Mouse (Mus musculus) brain, embryonic 14.5 days (tissue): Measurements from ENCODE around the gene Cdk17. TPM values are rescaled to one million over a fixed set of nuclear protein-coding genes. Genes with fewer than 3 reads are reported as not detected.

Experiments
- DNase-seq: peaks from one replicate; pipeline ENCODE4 v3.0.0-alpha.2; 2011; ENCODE audit warnings: low read depth
- CTCF ChIP-seq: fragments of 200-500 bp; IDR thresholded peaks from 2 replicates; pipeline ENCODE4 v1.5.1; 2012; ENCODE audit warnings: inconsistent platforms, mild to moderate bottlenecking, moderate library complexity, borderline replicate concordance; ENCODE audit not compliant: insufficient read depth, insufficient read length; ENCODE audit errors: extremely low read depth
- POLR2A ChIP-seq: fragments of 200-500 bp; IDR thresholded peaks from 2 replicates; pipeline ENCODE4 v1.6.1; 2012; ENCODE audit warnings: mild to moderate bottlenecking, inconsistent platforms, borderline replicate concordance; ENCODE audit not compliant: poor library complexity, insufficient read depth, insufficient read length, severe bottlenecking; ENCODE audit errors: extremely low read depth
- polyA plus RNA-seq: library from polyadenylated mRNA; depleted of rRNA; stranded (reverse); fragments of >200 nt; gene quantifications from 2 replicates; pipeline ENCODE4 v1.2.3, GENCODE M21; 2012

Gene Cdk17
- polyA plus RNA-seq, 1 experiment = 70.5 TPM

- TF ChIP-seq POLR2A (no peak), CTCF (no peak)
- DNase-seq = no peak
These were observed 2.4 kb downstream of the Cdk17 start for GRCm38 (mm10) chr10:93162972-93163660.

GRCm38 (mm10) chr10:93163711-93164488 lies 3.2 kb downstream of the Cdk17 start:
- TF ChIP-seq CTCF (no peak), POLR2A (no peak)
- DNase-seq = no peak

GRCm38 (mm10) chr10:93165416-93166381 lies 5.0 kb downstream of the Cdk17 start:
- peak; percentile 55 for DNase-seq
- TF ChIP-seq POLR2A (no peak), CTCF (no peak)

- peak; percentile 65 for DNase-seq
- TF ChIP-seq POLR2A (no peak), CTCF (no peak)
These were observed 5.7 kb downstream of the Cdk17 start for GRCm38 (mm10) chr10:93166382-93166769.

- no peak for DNase-seq
- TF ChIP-seq CTCF = no peak
- no peak for TF ChIP-seq POLR2A
These were observed 6.6 kb downstream of the Cdk17 start for GRCm38 (mm10) chr10:93167311-93167710.

- DNase-seq = peak; percentile 43
These were observed 7.4 kb downstream of the Cdk17 start for GRCm38 (mm10) chr10:93168067-93168466.

GRCm38 (mm10) chr10:93171182-93171855 lies 10.6 kb downstream of the Cdk17 start:
- no peak for DNase-seq
- TF ChIP-seq CTCF = no peak
- TF ChIP-seq POLR2A = no peak

More at GRCm38 (mm10) chr10:93168067-93168466, 7.4 kb downstream of the Cdk17 start:
- TF ChIP-seq POLR2A = no peak

GRCm38 (mm10) chr10:93177471-93177870 lies 16.8 kb downstream of the Cdk17 start:
- DNase-seq = no peak
- TF ChIP-seq CTCF (no peak), POLR2A (no peak)

- no peak for DNase-seq
- TF ChIP-seq POLR2A (no peak), CTCF (no peak)
These were observed 17.2 kb downstream of the Cdk17 start for GRCm38 (mm10) chr10:93177874-93178273.

- no peak for DNase-seq
- TF ChIP-seq POLR2A (no peak), CTCF (0 out of 2 replicates have a peak, but pooled peaks have one; percentile 1)
These were observed 18.0 kb downstream of the Cdk17 start for GRCm38 (mm10) chr10:93178662-93179061.
